Mouse (Mus musculus) granulocyte monocyte progenitor cell, adult 5-6 weeks (primary cell): ENCODE measurements around the gene Tmem176a. TPM values are rescaled to one million over a fixed set of nuclear protein-coding genes. Genes with fewer than 3 reads are reported as not detected.
"Not testable (repeated sequence)": the region's sequence is repeated elsewhere in the genome, so short reads cannot be mapped to it uniquely, and the experiment has no call there.

Experiments
- ATAC-seq: replicated peaks from 2 replicates; pipeline ENCODE4 v1.8.0; 2016; ENCODE audit warnings: mild to moderate bottlenecking, moderate TSS enrichment, inconsistent platforms; ENCODE audit not compliant: poor library complexity, severe bottlenecking
- total RNA-seq, 2 experiments: library from RNA; stranded (forward) in 1 of 2; stranded (reverse) in 1 of 2; fragments of 200-712, 200-1000 nt in 1 of 2; fragments of >200 nt in 1 of 2; fragmentation: Nextera tagmentation in 1 of 2; gene quantifications; 2 replicates each; pipeline ENCODE4 v1.2.3; 2014 to 2017

Gene Tmem176a
- 36.2 and 69.4 TPM in 2 replicates for total RNA-seq (2014; fragmentation: Nextera tagmentation)
- 18.9 and 45.3 TPM in 2 replicates for total RNA-seq (2017)

GRCm38 (mm10) chr6:48840371-48840969 lies at the start of gene Tmem176a:
TSS of gene Tmem176a (plus strand) at chr6:48840919.
- peak; percentile 28; the same call in 1 of the 2 replicates for ATAC-seq

GRCm38 (mm10) chr6:48801897-48802296 lies 38.8 kb upstream of the Tmem176a start:
- ATAC-seq: peak; percentile 65

GRCm38 (mm10) chr6:48803406-48804051 lies 37.2 kb upstream of the Tmem176a start:
- no peak for ATAC-seq

- ATAC-seq: no peak
Observed at GRCm38 (mm10) chr6:48804346-48804745, 36.4 kb upstream of the Tmem176a start.

- ATAC-seq: no peak
Observed at GRCm38 (mm10) chr6:48806746-48807145, 34.0 kb upstream of the Tmem176a start.

- ATAC-seq: no peak
Observed at GRCm38 (mm10) chr6:48809494-48810219, 31.1 kb upstream of the Tmem176a start.

GRCm38 (mm10) chr6:48815013-48815412 lies 25.7 kb upstream of the Tmem176a start:
- ATAC-seq: no peak

GRCm38 (mm10) chr6:48817815-48818214 lies 22.9 kb upstream of the Tmem176a start:
- ATAC-seq: peak; percentile 99

GRCm38 (mm10) chr6:48821991-48822785 lies 18.5 kb upstream of the Tmem176a start:
- not testable (repeated sequence) for ATAC-seq

- ATAC-seq: peak; percentile 48
Observed at GRCm38 (mm10) chr6:48825016-48825415, 15.7 kb upstream of the Tmem176a start.

- ATAC-seq: no peak
Observed at GRCm38 (mm10) chr6:48828976-48829375, 11.7 kb upstream of the Tmem176a start.

GRCm38 (mm10) chr6:48829651-48830050 lies 11.1 kb upstream of the Tmem176a start:
- ATAC-seq: 0 out of 2 replicates have a peak, but pooled peaks have one; percentile 29

GRCm38 (mm10) chr6:48830241-48830640 lies 10.5 kb upstream of the Tmem176a start:
- peak; percentile 43 for ATAC-seq

GRCm38 (mm10) chr6:48831141-48831540 lies 9.6 kb upstream of the Tmem176a start:
- no peak for ATAC-seq

GRCm38 (mm10) chr6:48832426-48832825 lies 8.3 kb upstream of the Tmem176a start:
- ATAC-seq: peak; percentile 90

- ATAC-seq: no peak
Observed at GRCm38 (mm10) chr6:48833515-48833914, 7.2 kb upstream of the Tmem176a start.

- ATAC-seq: no peak
Observed at GRCm38 (mm10) chr6:48835241-48835640, 5.5 kb upstream of the Tmem176a start.

- ATAC-seq: no peak
Observed at GRCm38 (mm10) chr6:48836146-48836545, 4.6 kb upstream of the Tmem176a start.

- ATAC-seq: no peak
Observed at GRCm38 (mm10) chr6:48837516-48837915, 3.2 kb upstream of the Tmem176a start.

- ATAC-seq: no peak
Observed at GRCm38 (mm10) chr6:48838321-48839080, 2.2 kb upstream of the Tmem176a start.
